Mouse (Mus musculus) liver (tissue): ENCODE results near the gene Sgms2.
A peak's percentile ranks its signal among the peaks of the same experiment; 100 is the strongest.

Source experiments
- DNase-seq: peaks from one replicate; pipeline ENCODE4 v3.0.0-alpha.2; 2020; ENCODE audit warnings: mixed read lengths

Sgms2 gene

GRCm38 (mm10) chr3:131491361-131491925 lies at the start of gene Sgms2:
Gene Sgms2, minus strand, starts transcription at chr3:131491411.
- no peak for DNase-seq

DNA sequence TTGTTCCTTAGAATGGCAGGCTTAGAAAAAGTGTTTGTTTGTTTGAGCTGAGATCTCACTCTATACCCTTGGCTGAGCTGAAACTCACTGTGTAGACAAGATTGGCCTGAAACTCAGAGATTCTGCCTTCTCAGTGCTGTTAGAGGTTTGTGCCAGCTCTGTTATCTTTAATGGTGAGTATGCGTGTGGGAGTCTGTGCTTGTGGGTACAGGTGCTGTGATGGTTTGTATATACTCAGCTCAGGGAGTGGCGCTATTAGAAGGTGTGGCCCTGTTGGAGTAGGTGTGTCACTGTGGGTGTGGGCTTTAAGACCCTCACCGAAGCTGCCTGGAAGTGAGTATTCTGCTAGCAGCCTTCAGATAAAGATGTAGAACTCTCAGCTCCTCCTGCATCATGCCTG lies 34.0 kb upstream of the Sgms2 start:
- DNase-seq: no peak

GRCm38 (mm10) chr3:131524779-131525178 lies 33.6 kb upstream of the Sgms2 start:
- peak; percentile 26 for DNase-seq

DNA sequence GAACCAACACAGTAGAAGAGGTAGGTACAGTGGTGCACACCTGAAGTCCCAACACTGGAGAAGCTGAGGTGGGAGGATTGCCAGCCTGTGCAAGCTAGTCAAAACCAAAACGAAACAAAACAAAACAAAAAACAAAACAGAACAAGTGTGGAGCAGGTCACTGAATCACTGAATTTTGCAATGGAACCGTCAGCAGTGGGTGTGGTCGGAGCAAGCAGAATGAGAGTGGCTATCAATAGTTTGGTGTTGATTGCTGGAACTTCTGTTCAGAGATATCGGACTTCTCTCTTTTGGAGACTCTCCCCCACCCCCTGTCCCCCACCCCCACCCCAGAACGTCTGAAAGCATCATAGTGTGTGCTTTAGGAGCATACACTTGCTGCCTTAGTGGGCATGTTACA lies 33.0 kb upstream of the Sgms2 start:
- DNase-seq: no peak

DNA sequence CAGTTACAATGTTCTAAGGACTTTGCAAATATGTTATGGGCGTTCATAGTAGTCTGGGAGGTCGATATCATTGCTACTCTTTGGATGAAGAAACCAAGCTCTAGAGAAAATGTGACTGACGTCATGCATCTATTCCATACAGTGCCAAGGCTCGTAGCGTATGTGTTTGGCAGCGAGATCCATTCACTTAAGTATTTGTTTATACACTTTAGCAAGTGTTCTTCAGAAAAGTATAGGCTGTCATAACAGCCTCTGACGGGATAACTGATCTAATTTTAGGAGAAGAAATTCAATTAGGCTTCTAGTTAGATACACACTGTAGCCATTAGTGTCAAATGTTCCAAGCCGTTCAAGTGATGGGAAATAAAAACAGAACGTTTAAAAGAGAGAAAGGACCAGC lies 32.5 kb upstream of the Sgms2 start:
- DNase-seq: no peak

DNA sequence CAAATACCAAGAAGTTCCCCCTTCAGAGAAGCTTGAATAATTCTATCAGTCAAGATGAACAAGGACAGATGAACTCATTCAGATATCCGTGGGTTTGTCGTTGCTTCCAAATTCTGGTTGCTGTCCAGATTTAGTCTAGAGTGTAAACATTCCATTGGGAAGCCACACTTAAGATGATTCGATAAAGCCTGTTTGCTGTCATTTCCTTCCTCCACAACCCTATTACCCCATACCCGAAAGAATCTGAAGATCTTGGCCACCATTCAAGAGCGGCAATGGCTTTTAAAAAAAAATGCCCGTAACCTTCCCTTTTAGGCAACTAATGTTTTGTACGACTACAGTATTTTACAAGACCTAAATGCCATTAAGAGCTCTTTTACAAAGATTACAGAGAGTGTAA lies 31.0 kb upstream of the Sgms2 start:
- DNase-seq: no peak

GRCm38 (mm10) chr3:131521206-131521605 lies 30.0 kb upstream of the Sgms2 start:
- no peak for DNase-seq

- DNase-seq: no peak
These were observed 26.5 kb upstream of the Sgms2 start for GRCm38 (mm10) chr3:131517756-131518155.

GRCm38 (mm10) chr3:131516332-131516999 lies 25.3 kb upstream of the Sgms2 start:
- no peak for DNase-seq

DNA sequence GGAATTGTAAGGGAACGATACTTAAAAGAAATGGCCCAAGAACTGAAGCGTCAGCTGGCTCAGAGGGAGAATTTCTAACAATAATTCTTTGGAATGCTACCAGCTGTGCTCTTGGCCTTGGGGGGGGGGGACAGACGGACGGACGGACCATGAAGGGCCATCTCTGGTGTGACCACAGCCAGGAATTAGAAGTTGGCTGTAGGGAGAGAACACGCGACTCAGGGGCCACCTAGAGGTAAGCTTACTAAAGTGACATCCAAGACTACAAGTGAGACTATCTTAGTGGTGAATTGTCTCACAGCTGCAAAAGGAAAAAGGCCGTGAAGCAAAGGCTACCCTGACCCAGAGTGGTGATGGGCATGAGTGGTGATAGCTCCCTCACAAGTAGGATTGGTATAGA lies 20.4 kb upstream of the Sgms2 start:
- DNase-seq: no peak

DNA sequence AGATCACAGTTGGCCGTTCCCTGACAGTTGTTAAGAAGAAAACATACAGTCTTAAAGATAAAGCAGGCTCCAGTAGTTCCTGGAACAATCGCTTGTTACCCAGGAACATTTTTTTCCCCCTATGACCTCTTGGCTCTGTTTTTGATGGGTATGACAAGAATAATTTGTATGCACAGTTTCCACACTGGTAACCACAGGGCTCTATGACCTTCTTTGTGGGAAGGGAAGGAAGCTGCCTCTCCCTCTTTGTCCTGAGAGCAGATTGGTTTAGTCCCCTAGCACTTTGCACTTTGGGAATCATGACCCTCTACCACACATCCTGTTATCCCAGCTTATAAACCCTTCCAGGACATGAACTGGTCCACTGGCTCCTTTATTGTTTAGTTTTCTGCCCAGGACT lies 16.8 kb upstream of the Sgms2 start:
- DNase-seq: no peak

DNA sequence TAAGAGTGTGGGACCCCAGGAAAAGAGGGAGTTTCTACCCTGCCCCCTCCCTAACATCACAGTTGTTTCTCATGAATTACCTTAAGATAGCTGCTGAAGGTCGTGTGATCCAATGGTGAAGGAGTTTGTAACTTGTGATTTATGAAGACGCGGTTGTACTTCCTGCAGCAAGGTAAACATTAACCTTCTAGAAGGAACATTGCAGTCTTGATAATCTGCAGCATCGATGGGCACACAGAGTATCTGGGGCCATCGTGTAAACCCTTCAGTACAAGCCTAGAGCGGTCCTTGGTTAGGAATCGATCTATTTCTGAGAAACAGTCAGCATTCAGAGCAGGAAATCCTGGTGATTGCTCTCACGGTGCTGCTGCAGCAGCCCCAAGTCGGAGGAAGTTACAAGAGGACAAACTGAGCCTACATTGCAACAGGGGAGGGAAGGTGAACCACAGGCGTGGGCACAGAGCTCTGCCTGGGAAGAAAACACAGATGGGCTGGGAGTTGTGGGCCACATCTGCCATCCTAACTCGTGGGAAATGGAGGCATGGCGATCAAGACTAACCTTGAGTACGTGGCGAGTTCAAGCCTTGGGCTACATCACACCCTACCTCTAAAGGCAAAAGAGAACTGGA lies 13.5 kb upstream of the Sgms2 start:
- no peak for DNase-seq

DNA sequence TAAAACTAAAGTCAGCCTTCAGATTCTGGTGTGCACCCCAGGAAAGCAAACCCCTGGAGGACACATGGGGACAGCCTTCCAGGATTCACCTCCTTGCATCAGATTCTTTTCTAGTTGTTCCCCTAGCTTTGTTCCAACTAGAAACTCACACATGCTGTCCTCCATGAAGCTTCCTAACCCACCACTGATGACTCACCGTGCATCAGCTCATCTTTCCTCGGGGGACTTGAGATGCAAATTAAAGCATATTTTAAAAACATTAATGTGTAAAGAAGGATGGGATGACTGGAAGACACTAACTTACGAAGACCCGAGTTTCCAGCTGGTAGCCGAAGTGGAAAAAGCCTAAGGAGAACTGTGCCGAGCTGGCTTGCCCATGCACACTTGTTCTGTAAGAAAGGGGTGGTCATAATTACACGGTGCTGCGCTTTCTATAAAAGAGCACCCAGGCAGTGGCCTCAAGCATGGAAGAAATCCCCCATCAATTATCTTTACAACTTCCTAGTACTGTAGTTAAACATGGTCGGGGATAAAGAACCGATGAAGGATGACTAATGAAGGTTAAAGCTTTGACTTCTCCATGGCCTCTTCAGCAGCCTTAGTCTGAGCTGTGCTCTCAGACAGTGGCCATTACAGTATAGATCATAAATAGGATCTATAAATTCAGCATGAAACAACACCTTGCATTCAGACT lies 10.6 kb upstream of the Sgms2 start:
- no peak for DNase-seq

DNA sequence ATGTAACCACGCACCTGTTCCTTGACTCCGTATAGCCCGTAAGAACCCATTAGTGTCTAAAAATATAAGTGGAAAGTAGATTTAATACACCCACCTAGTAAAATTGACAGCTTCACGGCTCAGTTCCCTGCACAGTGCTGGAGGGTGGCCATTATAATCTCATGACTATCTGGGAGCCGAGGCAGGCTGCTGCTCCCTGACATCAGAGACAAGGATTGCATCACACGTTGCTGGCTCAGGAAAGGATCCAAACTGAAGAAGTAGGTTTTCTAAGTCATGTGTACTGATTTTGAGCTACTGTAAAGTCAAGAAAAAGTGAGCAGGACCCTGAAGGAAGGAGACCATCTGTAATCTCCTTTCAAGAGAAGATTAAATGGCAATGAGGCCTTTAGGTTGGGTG lies 8.4 kb upstream of the Sgms2 start:
- no peak for DNase-seq

GRCm38 (mm10) chr3:131496506-131497122 lies 5.4 kb upstream of the Sgms2 start:
- DNase-seq: no peak

DNA sequence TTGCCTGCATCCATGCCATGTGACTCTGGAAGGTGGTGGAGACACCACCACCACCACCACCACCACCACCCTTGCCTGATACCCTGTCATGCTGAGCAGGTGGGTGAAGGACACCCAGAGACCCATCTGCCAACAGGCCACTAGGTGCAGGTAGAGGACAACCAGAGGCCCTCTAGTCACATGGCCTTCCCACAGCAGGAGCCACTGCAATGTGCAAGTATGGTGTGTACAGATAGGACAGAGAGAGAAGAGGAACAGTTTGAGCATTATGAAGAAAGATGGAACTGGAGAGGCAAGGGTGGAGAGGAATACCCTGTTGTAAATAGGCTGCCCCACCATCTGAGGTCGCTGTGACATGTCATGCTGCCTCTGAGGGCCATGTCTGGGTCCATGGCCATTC lies 3.9 kb upstream of the Sgms2 start:
- DNase-seq: no peak

- no peak for DNase-seq
These were observed 2.0 kb upstream of the Sgms2 start for GRCm38 (mm10) chr3:131493194-131493593.

DNA sequence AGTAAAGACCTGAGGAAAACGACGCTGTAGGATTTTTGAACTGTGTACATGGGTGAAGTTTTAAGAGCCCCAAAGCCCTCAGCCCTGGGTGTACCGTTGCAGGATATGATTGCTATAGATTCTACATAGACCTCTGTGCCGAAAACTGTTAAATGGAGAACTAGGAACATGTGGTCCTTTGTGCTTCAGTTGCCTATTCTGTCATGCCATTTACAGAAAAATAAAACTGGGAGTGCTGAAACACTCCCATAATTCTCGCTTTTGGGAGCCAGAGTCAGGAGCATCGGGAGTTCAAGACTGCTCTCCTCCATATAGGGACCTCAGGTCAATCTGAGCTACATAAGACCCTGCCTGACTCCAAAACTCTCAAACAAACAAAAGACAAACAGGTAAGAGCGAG lies 769 bp upstream of the Sgms2 start:
- no peak for DNase-seq

DNA sequence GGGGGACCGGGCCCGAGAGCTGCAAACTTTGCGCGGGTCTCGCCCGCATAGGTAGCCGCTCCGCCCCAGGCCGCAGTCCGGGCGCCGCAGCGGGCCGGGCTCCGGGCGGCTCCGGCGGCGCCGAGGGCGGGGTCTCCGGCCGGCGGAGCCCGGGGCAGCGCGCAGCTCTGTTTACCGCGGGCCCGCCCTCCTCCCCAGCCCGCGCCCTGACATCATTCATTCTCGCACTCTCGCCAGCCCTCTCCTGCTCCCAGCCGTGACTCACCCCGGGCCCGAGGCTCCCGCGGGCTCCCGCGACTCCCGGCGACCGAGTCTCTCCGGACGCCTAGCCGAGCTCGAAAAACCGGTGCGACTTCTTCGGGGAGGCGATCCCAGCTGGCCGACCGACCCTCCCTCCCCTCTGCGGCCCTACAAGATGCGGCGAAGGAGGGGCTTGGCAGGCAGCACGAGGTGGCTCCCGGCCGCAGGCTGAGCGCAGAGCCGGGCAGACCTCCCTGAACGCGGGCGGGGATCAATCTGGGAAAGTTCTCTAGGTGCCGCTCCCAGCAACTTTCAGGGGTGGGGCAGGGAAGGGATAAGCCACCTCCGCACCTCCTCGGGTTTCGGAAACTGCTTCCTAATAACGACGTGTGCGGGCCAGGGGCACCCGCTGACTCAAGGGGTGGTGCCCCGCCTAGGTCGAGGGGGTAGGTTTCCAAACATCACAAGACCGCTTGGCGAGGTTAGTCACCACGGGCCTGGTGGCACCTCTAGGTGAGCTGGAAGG lies 885 bp downstream of the Sgms2 start:
- peak; percentile 52 for DNase-seq

DNA sequence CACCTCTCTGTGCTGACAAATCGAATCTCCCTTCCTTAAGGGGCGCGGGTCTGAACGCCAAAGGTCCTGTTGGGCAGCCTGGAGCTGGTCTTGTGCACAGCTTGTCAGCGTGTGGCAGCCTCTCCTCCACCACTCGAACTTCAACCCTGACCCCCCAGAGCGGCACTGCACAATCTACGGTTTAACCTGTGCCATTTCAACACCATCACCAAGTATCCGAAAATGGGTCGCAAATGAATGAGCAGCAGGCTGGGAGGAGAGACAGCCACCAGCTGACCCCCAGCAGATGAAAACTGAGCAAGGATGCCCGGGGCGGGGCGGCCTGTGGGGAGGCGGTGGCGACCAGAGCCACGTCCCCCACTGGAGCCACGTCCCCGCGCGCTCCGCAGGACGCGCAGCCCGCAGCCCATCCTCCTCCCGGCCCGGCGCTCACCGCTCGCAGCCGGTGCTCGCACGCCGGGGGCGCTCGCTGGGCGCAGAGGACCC lies 1.5 kb downstream of the Sgms2 start:
- DNase-seq: peak; percentile 15

DNA sequence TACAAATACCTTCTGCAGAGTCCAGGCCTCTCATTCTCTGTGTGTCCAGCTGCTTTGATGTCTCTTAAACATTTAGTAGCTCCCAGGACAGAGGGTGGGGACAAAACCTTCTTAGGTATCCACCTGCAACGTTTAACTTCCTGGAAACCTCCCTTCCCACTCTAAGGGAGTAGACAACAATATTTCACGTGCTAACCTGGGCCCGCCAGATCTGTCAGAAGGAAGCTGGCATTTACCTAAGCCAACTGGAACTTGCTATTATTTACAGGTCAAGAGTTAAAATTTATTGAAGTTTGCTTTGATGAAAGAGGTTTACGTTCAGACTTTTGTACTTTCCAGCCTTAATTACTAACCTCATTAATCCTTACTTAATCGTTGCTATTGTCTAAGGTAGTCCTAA lies 2.2 kb downstream of the Sgms2 start:
- DNase-seq: no peak

DNA sequence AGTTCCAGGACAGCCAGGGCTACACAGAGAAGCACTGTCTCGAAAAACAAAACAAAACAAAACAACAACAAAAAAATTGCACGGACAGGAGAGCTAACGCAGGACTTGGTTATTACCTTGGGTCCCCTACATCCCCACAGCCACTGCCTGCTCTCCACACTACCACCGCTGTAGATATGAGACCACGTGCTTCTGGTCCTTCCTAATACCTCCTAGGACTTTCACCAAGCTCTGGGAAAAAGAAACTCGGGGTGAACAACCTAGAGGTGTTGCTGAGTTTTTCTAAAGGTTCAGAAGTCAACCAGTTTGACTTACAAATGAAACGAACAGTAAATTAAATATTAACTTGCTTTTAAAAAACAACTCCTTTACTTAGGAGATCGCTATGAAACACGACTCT lies 2.8 kb downstream of the Sgms2 start:
- no peak for DNase-seq

GRCm38 (mm10) chr3:131485388-131485787 lies 5.8 kb downstream of the Sgms2 start:
- DNase-seq: no peak
